Mouse (Mus musculus) myocyte (in vitro differentiated cells): ENCODE results near the gene 1700016K19Rik.
"Not testable (repeated sequence)": the region's sequence is repeated elsewhere in the genome, so short reads cannot be mapped to it uniquely, and the experiment has no call there.

Experiments used
- CEBPB ChIP-seq: IDR thresholded peaks from 2 replicates; pipeline ENCODE4 v1.6.1; 2011; ENCODE audit warnings: mild to moderate bottlenecking, moderate library complexity; ENCODE audit not compliant: poor library complexity, insufficient read depth, severe bottlenecking
- MAX ChIP-seq: IDR thresholded peaks from one replicate; pipeline ENCODE4 v1.6.1; 2011; ENCODE audit warnings: low read depth, mild to moderate bottlenecking, control low read depth
- MYOD1 ChIP-seq, 3 experiments: IDR thresholded peaks; one replicate each; pipeline ENCODE4 v1.6.1; 2011; ENCODE audit warnings: control low read depth in 2 of 3, low read depth in 2 of 3, mild to moderate bottlenecking in 2 of 3, moderate library complexity in 1 of 3; ENCODE audit not compliant: insufficient read length in 2 of 3, control insufficient read depth in 1 of 3
- MYOG ChIP-seq, 3 experiments: IDR thresholded peaks; one replicate each; pipeline ENCODE4 v1.6.1; 2011; ENCODE audit warnings: control low read depth in 2 of 3, low read depth in 2 of 3, mild to moderate bottlenecking in 2 of 3; ENCODE audit not compliant: insufficient read length in 2 of 3, control insufficient read depth in 1 of 3, insufficient read depth in 1 of 3
- POLR2A ChIP-seq: IDR thresholded peaks from one replicate; pipeline ENCODE4 v1.6.1; 2011; ENCODE audit warnings: low read depth, mild to moderate bottlenecking, control low read depth, moderate library complexity; ENCODE audit not compliant: insufficient read length
- POLR2AphosphoS2 ChIP-seq: IDR thresholded peaks from one replicate; pipeline ENCODE4 v1.6.1; 2011; ENCODE audit warnings: low read depth, control low read depth; ENCODE audit not compliant: insufficient read length
- SRF ChIP-seq: IDR thresholded peaks from one replicate; pipeline ENCODE4 v1.6.1; 2011; ENCODE audit warnings: low read depth; ENCODE audit not compliant: control insufficient read depth, insufficient read length
- TCF12 ChIP-seq: IDR thresholded peaks from one replicate; pipeline ENCODE4 v1.6.1; 2011; ENCODE audit warnings: mild to moderate bottlenecking, control low read depth; ENCODE audit not compliant: poor library complexity, insufficient read depth, severe bottlenecking
- USF1 ChIP-seq: IDR thresholded peaks from one replicate; pipeline ENCODE4 v1.6.1; 2011; ENCODE audit warnings: low read depth, mild to moderate bottlenecking, control low read depth, moderate library complexity

DNA sequence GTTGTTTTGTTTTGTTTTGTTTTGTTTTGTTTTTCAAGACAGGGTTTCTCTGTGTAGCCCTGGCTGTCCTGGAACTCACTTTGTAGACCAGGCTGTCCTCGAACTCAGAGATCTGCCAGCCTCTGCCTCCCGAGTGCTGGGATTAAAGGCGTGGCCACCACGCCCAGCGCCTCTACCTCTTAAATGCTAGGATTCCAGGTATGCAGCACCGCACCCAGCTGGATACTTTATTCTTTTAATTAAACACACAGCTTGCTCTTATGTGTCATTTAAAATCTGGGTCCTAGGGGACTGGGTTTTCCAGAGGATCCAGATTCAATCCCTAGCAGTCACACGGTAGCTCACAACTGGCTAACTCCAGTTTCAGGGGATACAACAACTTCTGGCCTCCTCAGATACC lies 4.6 kb downstream of the 1700016K19Rik start:
- TF ChIP-seq POLR2A; TCF12; MAX; USF1; MYOG (IDR thresholded peaks at IDR 0.05; ENCODE audit: control insufficient read depth in 1 of 3, insufficient read depth in 1 of 3, insufficient read length in 2 of 3, low read depth in 2 of 3); MYOD1 (IDR thresholded peaks at IDR 0.05; ENCODE audit: control insufficient read depth in 1 of 3, insufficient read length in 2 of 3, low read depth in 2 of 3); SRF; POLR2AphosphoS2; CEBPB: not testable (repeated sequence)
